Mouse (Mus musculus) midbrain, embryonic 16.5 days (tissue): ENCODE measurements around the gene H2afy2. TPM values are rescaled to one million over a fixed set of nuclear protein-coding genes. Genes with fewer than 3 reads are reported as not detected.

Source experiments
- ATAC-seq: fragments of 200-750 bp; cut with Nextera tagmentation; 2 replicates; pipeline ENCODE4 v1.8.0; 2017; ENCODE audit warnings: moderate TSS enrichment
- H3K27ac ChIP-seq: fragments of 300-500 bp; sonication (generic); 2 replicates; pipeline ENCODE4 v1.5.1; 2014; ENCODE audit warnings: mild to moderate bottlenecking, low read length, mixed read lengths
- H3K27me3 ChIP-seq: fragments of 300-500 bp; sonication (generic); 2 replicates; pipeline ENCODE4 v1.6.1; 2014; ENCODE audit warnings: low read depth, low read length, mixed read lengths; ENCODE audit not compliant: control insufficient read depth, insufficient read depth
- H3K36me3 ChIP-seq: fragments of 300-500 bp; sonication (generic); 2 replicates; pipeline ENCODE4 v1.6.1; 2014; ENCODE audit warnings: mild to moderate bottlenecking, low read length, moderate library complexity, mixed read lengths; ENCODE audit not compliant: control insufficient read depth, insufficient read depth
- H3K4me1 ChIP-seq: fragments of 300-500 bp; sonication (generic); 2 replicates; pipeline ENCODE4 v1.6.1; 2014; ENCODE audit warnings: mild to moderate bottlenecking, low read length, mixed read lengths; ENCODE audit not compliant: control insufficient read depth, insufficient read depth
- H3K4me2 ChIP-seq: fragments of 300-500 bp; sonication (generic); 2 replicates; pipeline ENCODE4 v1.6.1; 2014; ENCODE audit warnings: mild to moderate bottlenecking, low read length, mixed read lengths
- H3K4me3 ChIP-seq: fragments of 300-500 bp; sonication (generic); 2 replicates; pipeline ENCODE4 v1.5.1; 2014; ENCODE audit warnings: low read depth, mild to moderate bottlenecking, low read length, moderate library complexity, mixed read lengths
- H3K9ac ChIP-seq: fragments of 300-500 bp; sonication (generic); 2 replicates; pipeline ENCODE4 v1.6.1; 2014; ENCODE audit warnings: low read depth, low read length, mixed read lengths
- H3K9me3 ChIP-seq: fragments of 300-500 bp; sonication (generic); replicated peaks from 2 replicates; pipeline ENCODE4 v1.6.1; 2014; ENCODE audit warnings: mild to moderate bottlenecking, low read length, mixed read lengths; ENCODE audit not compliant: control insufficient read depth, poor library complexity, severe bottlenecking
- WGBS: fragments of 180-500 bp; shearing (Covaris S2); extraction: QIAGEN DNeasy Blood & Tissue Kit; methylation state at CpG from one replicate; pipeline ENCODE4 v1.1.7; 2014; 5-methylcytosine and 5-hydroxymethylcytosine counted together
- polyA plus RNA-seq: library from polyadenylated mRNA; unstranded; fragments of >200 nt; fragmentation: Nextera tagmentation; extraction: Ambion mirVana; gene quantifications from 2 replicates; pipeline ENCODE4 v1.2.1, GENCODE M21; 2015

The H2afy2 gene
- polyA plus RNA-seq, 1 experiment from 2014 or later, result 296 TPM

GRCm38 (mm10) chr10:61825979-61826752 is 42.2 kb upstream of the H2afy2 start:
- no peaks in the 10 kb centered on the region for H3K9me3 ChIP-seq
- ATAC-seq, result no peak
- H3K4me3 ChIP-seq, result no peak overlapping the region
- H3K4me2 ChIP-seq, result no peak overlapping the region
- peaks cover 5% of the 10 kb centered on the region; the same call in 1 of the 2 replicates for H3K4me1 ChIP-seq
- H3K36me3 ChIP-seq, result no peaks in the 10 kb centered on the region
- H3K27ac ChIP-seq, result no peak overlapping the region
- no peak overlapping the region for H3K9ac ChIP-seq
- 78% methylated on average over 13 of the region's 13 CpGs for WGBS
- H3K27me3 ChIP-seq, result no peaks in the 10 kb centered on the region

- H3K9me3 ChIP-seq, result no peaks in the 10 kb centered on the region
- ATAC-seq, result no peak
- H3K27me3 ChIP-seq, result no peaks in the 10 kb centered on the region
- H3K27ac ChIP-seq, result no peak overlapping the region
- no peaks in the 10 kb centered on the region for H3K36me3 ChIP-seq
- no peak overlapping the region for H3K4me2 ChIP-seq
- 57% methylated on average over 5 of the region's 5 CpGs for WGBS
- H3K9ac ChIP-seq, result no peak overlapping the region
- peaks cover 5% of the 10 kb centered on the region; the same call in 1 of the 2 replicates for H3K4me1 ChIP-seq
- no peak overlapping the region for H3K4me3 ChIP-seq
Observed at GRCm38 (mm10) chr10:61825536-61825935, 41.6 kb upstream of the H2afy2 start.

- Histone ChIP-seq H3K9ac (no peak overlapping the region), H3K4me1 (peaks cover 5% of the 10 kb centered on the region; the same call in 1 of the 2 replicates), H3K27me3 (no peaks in the 10 kb centered on the region), H3K27ac (no peak overlapping the region), H3K9me3 (no peaks in the 10 kb centered on the region), H3K36me3 (no peaks in the 10 kb centered on the region), H3K4me2 (no peak overlapping the region), H3K4me3 (no peak overlapping the region)
- WGBS, result 86% methylated on average over 4 of the region's 4 CpGs
- ATAC-seq, result no peak
Observed at GRCm38 (mm10) chr10:61823731-61824115, 39.8 kb upstream of the H2afy2 start.

GRCm38 (mm10) chr10:61822968-61823730 is 39.2 kb upstream of the H2afy2 start:
- Histone ChIP-seq H3K27me3 (no peaks in the 10 kb centered on the region), H3K4me3 (no peak overlapping the region), H3K9ac (no peak overlapping the region), H3K4me1 (peaks cover 5% of the 10 kb centered on the region; the same call in 1 of the 2 replicates), H3K36me3 (no peaks in the 10 kb centered on the region), H3K4me2 (no peak overlapping the region), H3K9me3 (no peaks in the 10 kb centered on the region), H3K27ac (no peak overlapping the region)
- 71% methylated on average over 7 of the region's 7 CpGs for WGBS
- no peak for ATAC-seq

- Histone ChIP-seq H3K27ac (no peak overlapping the region), H3K4me3 (no peak overlapping the region), H3K4me2 (no peak overlapping the region), H3K9ac (no peak overlapping the region), H3K27me3 (no peaks in the 10 kb centered on the region), H3K9me3 (no peaks in the 10 kb centered on the region), H3K36me3 (no peaks in the 10 kb centered on the region), H3K4me1 (no peaks in the 10 kb centered on the region)
- WGBS, result 60% methylated on average over 9 of the region's 9 CpGs
- no peak for ATAC-seq
Observed at GRCm38 (mm10) chr10:61820050-61820449, 36.1 kb upstream of the H2afy2 start.

- ATAC-seq, result no peak
- no peaks in the 10 kb centered on the region for H3K4me1 ChIP-seq
- no peaks in the 10 kb centered on the region for H3K36me3 ChIP-seq
- H3K4me3 ChIP-seq, result no peak overlapping the region
- WGBS, result 77% methylated on average over 5 of the region's 5 CpGs
- H3K4me2 ChIP-seq, result no peak overlapping the region
- H3K9ac ChIP-seq, result no peak overlapping the region
- no peak overlapping the region for H3K27ac ChIP-seq
- no peaks in the 10 kb centered on the region for H3K9me3 ChIP-seq
- H3K27me3 ChIP-seq, result no peaks in the 10 kb centered on the region
Observed at GRCm38 (mm10) chr10:61811987-61812386, 28.0 kb upstream of the H2afy2 start.

GRCm38 (mm10) chr10:61798133-61798576 is 14.2 kb upstream of the H2afy2 start:
- no peaks in the 10 kb centered on the region for H3K4me1 ChIP-seq
- no peak overlapping the region for H3K4me3 ChIP-seq
- 86% methylated on average over 15 of the region's 15 CpGs for WGBS
- H3K9ac ChIP-seq, result no peak overlapping the region
- H3K27ac ChIP-seq, result no peak overlapping the region
- no peaks in the 10 kb centered on the region for H3K9me3 ChIP-seq
- no peaks in the 10 kb centered on the region for H3K36me3 ChIP-seq
- no peak for ATAC-seq
- H3K27me3 ChIP-seq, result no peaks in the 10 kb centered on the region
- H3K4me2 ChIP-seq, result no peak overlapping the region

GRCm38 (mm10) chr10:61795458-61795857 is 11.5 kb upstream of the H2afy2 start:
- Histone ChIP-seq H3K27me3 (no peaks in the 10 kb centered on the region), H3K27ac (no peak overlapping the region), H3K36me3 (no peaks in the 10 kb centered on the region), H3K4me2 (no peak overlapping the region), H3K9me3 (no peaks in the 10 kb centered on the region), H3K4me1 (no peaks in the 10 kb centered on the region), H3K9ac (no peak overlapping the region), H3K4me3 (no peak overlapping the region)
- WGBS, result 45% methylated on average over 8 of the region's 8 CpGs
- no peak for ATAC-seq

- H3K9ac ChIP-seq, result no peak overlapping the region
- 85% methylated on average over 10 of the region's 10 CpGs for WGBS
- H3K4me3 ChIP-seq, result no peak overlapping the region
- no peak overlapping the region for H3K27ac ChIP-seq
- no peak for ATAC-seq
- no peaks in the 10 kb centered on the region for H3K27me3 ChIP-seq
- H3K4me1 ChIP-seq, result no peaks in the 10 kb centered on the region
- no peaks in the 10 kb centered on the region for H3K9me3 ChIP-seq
- no peaks in the 10 kb centered on the region for H3K36me3 ChIP-seq
- no peak overlapping the region for H3K4me2 ChIP-seq
Observed at GRCm38 (mm10) chr10:61794971-61795370, 11.0 kb upstream of the H2afy2 start.
